Comparison of ENCODE assay signal across 16 mouse cellular contexts in genomic region chr4:148768649-148769048, GRCm38 (mm10). TPM values are rescaled to one million over a fixed set of nuclear protein-coding genes. Genes with fewer than 3 reads are reported as not detected.
A peak's percentile ranks its signal among the peaks of the same experiment; 100 is the strongest.
DNase-seq lines count a peak whose midpoint lies in the region; ATAC-seq and TF ChIP-seq lines count a peak whose summit lies in the region.
"Had no signal": no experiment of that assay in that cellular context is flagged by ENCODE, and none has a peak within 500 bp of the region (broad histone marks: within the 10 kb centered on the region; RNA-seq: fewer than 3 reads in every experiment).

No protein-coding gene starts in this region.

- peaks cover 35% of the 10 kb centered on the region for H3K27me3 ChIP-seq in hindbrain, embryonic 12.5 days
- H3K27me3 ChIP-seq in hindbrain, postnatal 0 days (ENCODE audit: insufficient read depth, low read length) = peaks cover 15% of the 10 kb centered on the region; the same call in 1 of the 2 replicates
- peaks cover 43% of the 10 kb centered on the region for H3K27me3 ChIP-seq in midbrain, embryonic 13.5 days
- peaks cover 25% of the 10 kb centered on the region for H3K27me3 ChIP-seq in midbrain, embryonic 11.5 days (ENCODE audit: control insufficient read depth, insufficient read depth, low read length)
- H3K27me3 ChIP-seq in forebrain, postnatal 0 days (ENCODE audit: insufficient read depth, low read length) = peaks cover 11% of the 10 kb centered on the region

- H3K4me2 ChIP-seq in hindbrain, embryonic 12.5 days (replicated peaks) = no peak overlapping the region
- no peak overlapping the region for H3K4me2 ChIP-seq in hindbrain, postnatal 0 days (ENCODE audit: low read depth, low read length)
- H3K4me2 ChIP-seq in midbrain, embryonic 13.5 days (replicated peaks) = no peak overlapping the region
- H3K4me2 ChIP-seq in midbrain, embryonic 11.5 days = no peak overlapping the region
- H3K4me2 ChIP-seq in forebrain, postnatal 0 days (ENCODE audit: low read depth) = no peak overlapping the region
- H3K4me2 ChIP-seq: heart, embryonic 15.5 days; liver, embryonic 11.5 days had no signal

- H3K4me3 ChIP-seq in hindbrain, embryonic 12.5 days = no peak overlapping the region
- H3K4me3 ChIP-seq in hindbrain, postnatal 0 days (ENCODE audit: low read length) = no peak overlapping the region
- H3K4me3 ChIP-seq in midbrain, embryonic 13.5 days (replicated peaks) = no peak overlapping the region
- no peak overlapping the region for H3K4me3 ChIP-seq in midbrain, embryonic 11.5 days (ENCODE audit: low read depth, low read length)
- no peak overlapping the region for H3K4me3 ChIP-seq in forebrain, postnatal 0 days (ENCODE audit: low read depth, low read length)
- H3K4me3 ChIP-seq: heart, embryonic 15.5 days; hindbrain, embryonic 10.5 days had no signal

- H3K9ac ChIP-seq in hindbrain, embryonic 12.5 days = no peak overlapping the region
- H3K9ac ChIP-seq in hindbrain, postnatal 0 days (replicated peaks; ENCODE audit: low read length) = no peak overlapping the region
- no peak overlapping the region for H3K9ac ChIP-seq in midbrain, embryonic 13.5 days (replicated peaks)
- H3K9ac ChIP-seq in midbrain, embryonic 11.5 days (ENCODE audit: low read length) = no peak overlapping the region
- H3K9ac ChIP-seq in forebrain, postnatal 0 days = no peak overlapping the region
- H3K9ac ChIP-seq: heart, embryonic 15.5 days had no signal

- H3K4me1 ChIP-seq in hindbrain, embryonic 12.5 days = peaks cover 47% of the 10 kb centered on the region
- peaks cover 11% of the 10 kb centered on the region; the same call in 1 of the 2 replicates for H3K4me1 ChIP-seq in hindbrain, postnatal 0 days (ENCODE audit: insufficient read depth, low read length)
- H3K4me1 ChIP-seq in midbrain, embryonic 13.5 days (replicated peaks) = peaks cover 56% of the 10 kb centered on the region
- H3K4me1 ChIP-seq in midbrain, embryonic 11.5 days (ENCODE audit: control insufficient read depth, insufficient read depth, low read length) = peaks cover 20% of the 10 kb centered on the region
- peaks cover 11% of the 10 kb centered on the region; the same call in 1 of the 2 replicates for H3K4me1 ChIP-seq in forebrain, postnatal 0 days (ENCODE audit: insufficient read depth)

- no peak for TF ChIP-seq CTCF in hindbrain, postnatal 0 days (IDR thresholded peaks at IDR 0.05; ENCODE audit: low read depth)
- no peak for TF ChIP-seq CTCF in brain, embryonic 14.5 days (IDR thresholded peaks at IDR 0.05; ENCODE audit: borderline replicate concordance, extremely low read depth, insufficient read depth, insufficient read length)
- TF ChIP-seq CTCF in forebrain, postnatal 0 days (IDR thresholded peaks at IDR 0.05; ENCODE audit: low read depth) = no peak

- H3K36me3 ChIP-seq in hindbrain, embryonic 12.5 days = no peaks in the 10 kb centered on the region
- H3K36me3 ChIP-seq in hindbrain, postnatal 0 days (ENCODE audit: insufficient read depth, low read length) = no peaks in the 10 kb centered on the region
- no peaks in the 10 kb centered on the region for H3K36me3 ChIP-seq in midbrain, embryonic 13.5 days
- no peaks in the 10 kb centered on the region for H3K36me3 ChIP-seq in midbrain, embryonic 11.5 days (ENCODE audit: control insufficient read depth, insufficient read depth, low read length)
- H3K36me3 ChIP-seq in forebrain, postnatal 0 days (ENCODE audit: insufficient read depth) = no peaks in the 10 kb centered on the region
- H3K36me3 ChIP-seq: heart, embryonic 15.5 days; hindbrain, embryonic 10.5 days had no signal

- WGBS in hindbrain, embryonic 12.5 days = 53% methylated on average over 10 of the region's 10 CpGs
- WGBS in hindbrain, postnatal 0 days = 33% methylated on average over 10 of the region's 10 CpGs
- WGBS in midbrain, embryonic 13.5 days = 54% methylated on average over 10 of the region's 10 CpGs
- 78% methylated on average over 10 of the region's 10 CpGs for WGBS in midbrain, embryonic 11.5 days
- WGBS in forebrain, postnatal 0 days = 15% methylated on average over 10 of the region's 10 CpGs

- intact Hi-C loops in heart, postnatal 10 days (cut with DNase I) = no loop called here

- no peaks in the 10 kb centered on the region for H3K9me3 ChIP-seq in hindbrain, embryonic 12.5 days (replicated peaks)
- no peaks in the 10 kb centered on the region for H3K9me3 ChIP-seq in hindbrain, postnatal 0 days (ENCODE audit: low read length)
- H3K9me3 ChIP-seq in midbrain, embryonic 13.5 days = no peaks in the 10 kb centered on the region
- no peaks in the 10 kb centered on the region for H3K9me3 ChIP-seq in midbrain, embryonic 11.5 days (ENCODE audit: control insufficient read depth, low read length)
- no peaks in the 10 kb centered on the region for H3K9me3 ChIP-seq in forebrain, postnatal 0 days (ENCODE audit: low read length)
- H3K9me3 ChIP-seq: heart, embryonic 15.5 days; hindbrain, embryonic 10.5 days had no signal

- no peak for TF ChIP-seq POLR2A in brain, embryonic 14.5 days (IDR thresholded peaks at IDR 0.05; ENCODE audit: borderline replicate concordance, extremely low read depth, insufficient read depth, insufficient read length, poor library complexity, severe bottlenecking)

- DNase-seq in hindbrain, postnatal 0 days (ENCODE audit: low spot score) = no peak
- DNase-seq in midbrain, embryonic 11.5 days (ENCODE audit: low spot score, missing footprints) = no peak
- DNase-seq in brain, embryonic 14.5 days (ENCODE audit: low read depth) = peak; percentile 73
- DNase-seq in forebrain, postnatal 0 days = no peak
- no peak for DNase-seq in heart, postnatal 10 days
- DNase-seq in right cerebral cortex, postnatal 10 days (ENCODE audit: low spot score in 2 of 2) = no peak
- DNase-seq: cerebellum, adult 8-10 months; gastrocnemius, postnatal 36 days; lung, adult 18-20 months had no signal

- peak overlapping the region; percentile 64; the same call in 1 of the 2 replicates for H3K27ac ChIP-seq in hindbrain, embryonic 12.5 days
- H3K27ac ChIP-seq in hindbrain, postnatal 0 days = no peak overlapping the region
- peak overlapping the region; percentile 67 for H3K27ac ChIP-seq in midbrain, embryonic 13.5 days
- H3K27ac ChIP-seq in midbrain, embryonic 11.5 days (ENCODE audit: low read depth, low read length) = no peak overlapping the region
- H3K27ac ChIP-seq in forebrain, postnatal 0 days (ENCODE audit: low read depth, low read length) = no peak overlapping the region
- H3K27ac ChIP-seq: hindbrain, embryonic 10.5 days; macrophage had no signal

- 0 out of 2 replicates have a peak, but pooled peaks have one; percentile 9 for ATAC-seq in hindbrain, embryonic 12.5 days (ENCODE audit: low FRiP score)
- no peak for ATAC-seq in hindbrain, postnatal 0 days
- ATAC-seq in midbrain, embryonic 13.5 days = no peak
- no peak for ATAC-seq in midbrain, embryonic 11.5 days (ENCODE audit: low FRiP score)
- peak; percentile 54 for ATAC-seq in forebrain, postnatal 0 days
- ATAC-seq: intestine, embryonic 16.5 days had no signal

RNA-seq across cellular contexts. Expression of gene Casz1, which starts 35.6 kb away (rescaled TPM):
- 7.1 and 8.9 TPM in 2 replicates for polyA plus RNA-seq in hindbrain, embryonic 12.5 days (2016; fragmentation: Nextera tagmentation; extraction: Ambion mirVana)
- total RNA-seq in hindbrain, postnatal 0 days (2014; rRNA removed) = 6.3 and 7.2 TPM in 2 replicates
- 2.3 and 3.2 TPM in 2 replicates for polyA plus RNA-seq in hindbrain, postnatal 0 days (2015; fragmentation: Nextera tagmentation; extraction: Ambion mirVana)
- 2.7 and 3.8 TPM in 2 replicates for polyA plus RNA-seq in midbrain, embryonic 13.5 days (2015; fragmentation: Nextera tagmentation; extraction: Ambion mirVana)
- polyA plus RNA-seq in midbrain, embryonic 11.5 days (2014; fragmentation: Nextera tagmentation; extraction: Ambion mirVana) = 1.6 TPM in 2 replicates
- polyA plus RNA-seq in brain, embryonic 14.5 days (2012; rRNA removed) = 2.9 and 6.9 TPM in 2 replicates
- total RNA-seq in forebrain, postnatal 0 days (2014; rRNA removed) = 1.2 and 3.1 TPM in 2 replicates
- polyA plus RNA-seq in forebrain, postnatal 0 days (2015; fragmentation: Nextera tagmentation; extraction: Ambion mirVana) = 0.65 and 1.1 TPM in 2 replicates
- 10 to 100 TPM; 64.7 to 67.2 TPM for total RNA-seq in heart, postnatal 10 days (2021)

Comparison
In these comparisons a context has a peak if more than half of its experiments do, and no peak if none do; other contexts are left out.
1. ATAC-seq: peak in hindbrain, embryonic 12.5 days (single experiment) and forebrain, postnatal 0 days (single experiment); none in hindbrain, postnatal 0 days (single experiment), midbrain, embryonic 13.5 days (single experiment) and midbrain, embryonic 11.5 days (single experiment).
2. H3K27ac ChIP-seq: peak in hindbrain, embryonic 12.5 days (single experiment) and midbrain, embryonic 13.5 days (single experiment); none in hindbrain, postnatal 0 days (single experiment), midbrain, embryonic 11.5 days (single experiment) and forebrain, postnatal 0 days (single experiment).